Mouse (Mus musculus): ENCODE results near the gene Gtpbp4. TPM values are rescaled to one million over a fixed set of nuclear protein-coding genes. Genes with fewer than 3 reads are reported as not detected.
A peak's percentile ranks its signal among the peaks of the same experiment; 100 is the strongest.

Gene Gtpbp4
- polyA plus RNA-seq (2012; rRNA removed) (7.2 and 14.8 TPM in 2 replicates), polyA plus RNA-seq (2014; fragmentation: Nextera tagmentation; extraction: Ambion mirVana) (37.1 and 41.9 TPM in 2 replicates)

- 2% methylated on average over 51 of the region's 51 CpGs for WGBS (ENCODE audit: insufficient replicate concordance)
- H3K4me2 ChIP-seq (ENCODE audit: low read depth) = peak within 1 kb of the TSS; percentile 70
Observed at GRCm38 (mm10) chr13:8995990-8996786, at the start of gene Gtpbp4. Gene Gtpbp4, minus strand, starts transcription at chr13:8996083.

DNA sequence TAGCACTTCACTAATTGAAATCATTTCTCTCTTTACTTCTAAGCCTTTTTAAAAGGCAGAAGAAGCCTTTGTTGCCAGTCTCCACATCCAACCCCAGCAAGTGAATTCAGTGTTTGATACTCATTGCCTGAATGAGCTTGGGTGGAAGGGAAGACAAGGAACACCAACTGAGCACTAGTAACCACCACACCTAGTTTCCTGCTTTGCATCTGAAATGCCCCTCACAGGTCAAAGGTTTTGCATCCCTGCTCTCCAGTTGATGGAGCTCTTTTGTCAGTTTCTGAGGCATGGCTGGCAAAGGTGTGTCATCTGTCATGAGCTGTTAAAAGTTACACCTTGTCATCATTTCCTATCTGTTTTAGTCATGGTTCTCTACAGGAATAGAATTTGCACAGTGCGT lies 48.8 kb upstream of the Gtpbp4 start:
- ATAC-seq (ENCODE audit: insufficient read depth) (no peak), DNase-seq (ENCODE audit: low read depth in 3 of 3, low spot score in 3 of 3) (no peak)
- Histone ChIP-seq H3K4me1 (replicated peaks; ENCODE audit: control insufficient read depth in 2 of 2, insufficient read depth in 2 of 2, low read length in 1 of 2) (0 out of 4 replicates have a peak, but pooled peaks cover 0 to 2% of the 10 kb centered on the region in 2 experiments), H3K9me3 (ENCODE audit: control insufficient read depth, low read length) (no peaks in the 10 kb centered on the region), H3K4me2 (ENCODE audit: low read depth) (no peak overlapping the region), H3K36me3 (replicated peaks; ENCODE audit: control insufficient read depth, insufficient read depth, low read depth) (no peaks in the 10 kb centered on the region), H3K9ac (replicated peaks) (no peak overlapping the region), H3K27ac (no peak overlapping the region), H3K27me3 (ENCODE audit: control insufficient read depth, insufficient read depth, low read length) (no peaks in the 10 kb centered on the region), H3K4me3 (ENCODE audit: insufficient read depth in 1 of 2, low read depth in 2 of 2, low read length in 2 of 2) (no peak overlapping the region)
- TF ChIP-seq EP300 (IDR thresholded peaks at IDR 0.05; ENCODE audit: low read depth) (no peak), CTCF (IDR thresholded peaks at IDR 0.05; ENCODE audit: low read depth) (no peak)
- WGBS (ENCODE audit: insufficient replicate concordance) = 87% methylated on average over 1 of the region's 1 CpGs

More at GRCm38 (mm10) chr13:8995990-8996786, at the start of gene Gtpbp4:
- Histone ChIP-seq H3K9me3 (ENCODE audit: control insufficient read depth, low read length) (no peaks in the 10 kb centered on the region), H3K9ac (replicated peaks) (peak within 1 kb of the TSS; percentile 99), H3K27ac (peak within 1 kb of the TSS; percentile 95), H3K36me3 (replicated peaks; ENCODE audit: control insufficient read depth, insufficient read depth, low read depth) (peaks cover 3% of the 10 kb centered on the region; the same call in 1 of the 2 replicates), H3K4me1 (replicated peaks; ENCODE audit: control insufficient read depth in 2 of 2, insufficient read depth in 2 of 2, low read length in 1 of 2) (peaks cover 22 to 25% of the 10 kb centered on the region in 2 experiments), H3K27me3 (ENCODE audit: control insufficient read depth, insufficient read depth, low read length) (no peaks in the 10 kb centered on the region), H3K4me3 (ENCODE audit: insufficient read depth in 1 of 2, low read depth in 2 of 2, low read length in 2 of 2) (peak within 1 kb of the TSS; percentile 82 to 95)
- peak; percentile 94 for ATAC-seq (ENCODE audit: insufficient read depth)
- peak; percentile 97 for DNase-seq (ENCODE audit: low read depth in 3 of 3, low spot score in 3 of 3)
- TF ChIP-seq CTCF (IDR thresholded peaks at IDR 0.05; ENCODE audit: low read depth) = peak; percentile 92
- peak; percentile 23 for TF ChIP-seq EP300 (IDR thresholded peaks at IDR 0.05; ENCODE audit: low read depth)

DNA sequence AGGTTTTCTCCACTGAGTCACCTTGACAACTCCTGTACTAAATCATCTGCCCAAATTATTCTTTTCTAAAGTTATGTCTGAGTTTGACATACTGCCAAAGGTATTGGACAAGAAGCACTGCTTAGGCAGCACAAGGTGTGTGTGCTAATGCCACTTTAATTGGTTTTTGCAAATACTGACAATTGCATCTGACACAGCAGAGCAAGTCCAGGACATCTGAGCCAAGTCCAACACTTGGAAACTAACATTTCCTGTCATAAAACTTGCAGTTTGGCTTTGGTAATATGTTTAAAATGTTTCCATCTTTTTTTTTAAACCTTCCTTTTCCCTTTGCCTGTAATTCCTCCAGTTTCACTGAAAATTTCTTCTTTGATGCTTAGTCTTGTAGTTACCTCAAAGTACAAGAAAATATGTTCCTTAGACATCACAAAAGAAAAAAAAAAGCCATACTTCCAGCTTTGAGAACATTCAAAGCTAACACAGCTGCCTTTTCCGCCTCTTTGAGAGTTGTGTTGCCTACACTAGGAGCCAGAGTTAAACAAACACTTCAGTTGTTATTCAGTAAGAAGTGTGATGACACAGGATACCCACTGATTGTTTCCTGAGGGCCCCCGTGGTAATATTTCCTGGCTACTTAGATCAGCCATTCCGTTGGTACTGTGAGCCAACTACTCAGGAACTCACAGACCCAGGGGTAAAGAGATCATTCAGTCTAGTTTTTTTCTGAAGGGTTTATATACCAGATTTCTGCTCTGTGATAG lies 47.6 kb upstream of the Gtpbp4 start:
- Histone ChIP-seq H3K9me3 (ENCODE audit: control insufficient read depth, low read length) (no peaks in the 10 kb centered on the region), H3K4me3 (ENCODE audit: insufficient read depth in 1 of 2, low read depth in 2 of 2, low read length in 2 of 2) (no peak overlapping the region), H3K9ac (replicated peaks) (no peak overlapping the region), H3K27me3 (ENCODE audit: control insufficient read depth, insufficient read depth, low read length) (no peaks in the 10 kb centered on the region), H3K4me1 (replicated peaks; ENCODE audit: control insufficient read depth in 2 of 2, insufficient read depth in 2 of 2, low read length in 1 of 2) (0 out of 4 replicates have a peak, but pooled peaks cover 0 to 2% of the 10 kb centered on the region in 2 experiments), H3K36me3 (replicated peaks; ENCODE audit: control insufficient read depth, insufficient read depth, low read depth) (no peaks in the 10 kb centered on the region), H3K4me2 (ENCODE audit: low read depth) (no peak overlapping the region), H3K27ac (no peak overlapping the region)
- ATAC-seq (ENCODE audit: insufficient read depth) (no peak), DNase-seq (ENCODE audit: low read depth in 3 of 3, low spot score in 3 of 3) (no peak)
- WGBS (ENCODE audit: insufficient replicate concordance) = 21% methylated on average over 3 of the region's 3 CpGs
- no peak for TF ChIP-seq EP300 (IDR thresholded peaks at IDR 0.05; ENCODE audit: low read depth)
- TF ChIP-seq CTCF (IDR thresholded peaks at IDR 0.05; ENCODE audit: low read depth) = no peak

DNA sequence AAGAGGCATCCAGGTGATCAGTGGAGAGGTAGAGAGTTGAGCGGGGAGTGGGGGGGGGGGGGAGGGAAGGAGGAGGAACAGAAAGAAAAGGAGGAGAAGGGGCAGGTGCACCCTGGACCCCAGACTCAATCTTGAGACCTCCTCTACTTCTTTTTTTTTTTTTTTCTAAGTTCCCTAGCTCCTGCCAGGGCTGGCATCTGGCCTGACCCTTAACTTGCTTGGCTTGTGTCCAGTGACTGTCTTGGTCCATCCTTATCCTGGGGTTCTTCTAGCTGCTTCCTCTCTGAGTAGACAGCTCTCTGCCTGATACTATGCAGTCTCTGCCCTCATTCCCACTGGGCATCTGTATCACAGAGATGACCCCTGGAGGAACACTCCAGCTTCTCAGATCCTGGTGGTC lies 44.7 kb upstream of the Gtpbp4 start:
- no peak for ATAC-seq (ENCODE audit: insufficient read depth)
- no peak for DNase-seq (ENCODE audit: low read depth in 3 of 3, low spot score in 3 of 3)
- Histone ChIP-seq H3K27me3 (ENCODE audit: control insufficient read depth, insufficient read depth, low read length) (no peaks in the 10 kb centered on the region), H3K9ac (replicated peaks) (no peak overlapping the region), H3K9me3 (ENCODE audit: control insufficient read depth, low read length) (no peaks in the 10 kb centered on the region), H3K27ac (no peak overlapping the region), H3K4me2 (ENCODE audit: low read depth) (no peak overlapping the region), H3K4me1 (replicated peaks; ENCODE audit: control insufficient read depth in 2 of 2, insufficient read depth in 2 of 2, low read length in 1 of 2) (0 out of 4 replicates have a peak, but pooled peaks cover 0 to 2% of the 10 kb centered on the region in 2 experiments), H3K4me3 (ENCODE audit: insufficient read depth in 1 of 2, low read depth in 2 of 2, low read length in 2 of 2) (no peak overlapping the region), H3K36me3 (replicated peaks; ENCODE audit: control insufficient read depth, insufficient read depth, low read depth) (no peaks in the 10 kb centered on the region)
- TF ChIP-seq EP300 (IDR thresholded peaks at IDR 0.05; ENCODE audit: low read depth) = no peak
- no peak for TF ChIP-seq CTCF (IDR thresholded peaks at IDR 0.05; ENCODE audit: low read depth)
- WGBS (ENCODE audit: insufficient replicate concordance) = 82% methylated on average over 1 of the region's 1 CpGs
